Mouse (Mus musculus): ENCODE measurements around the gene Zfp865.
A peak's percentile ranks its signal among the peaks of the same experiment; 100 is the strongest.
"Not testable (repeated sequence)": the region's sequence is repeated elsewhere in the genome, so short reads cannot be mapped to it uniquely, and the experiment has no call there.

The Zfp865 gene

GRCm38 (mm10) chr7:5020000-5020681 lies at the start of gene Zfp865, which contains the start of gene Ccdc106:
TSS of gene Zfp865 (plus strand) at chr7:5020376.
TSS of gene Ccdc106 (plus strand) at chr7:5020553.
- peak; percentile 97 for DNase-seq (ENCODE audit: low read depth, low spot score)

GRCm38 (mm10) chr7:4971068-4971467 lies 49.1 kb upstream of the Zfp865 start, which contains the start of gene Sbk3:
TSS of gene Sbk3 (minus strand) at chr7:4971168.
- DNase-seq (ENCODE audit: low read depth, low spot score), result no peak

- DNase-seq (ENCODE audit: low read depth, low spot score), result no peak
These were observed 48.5 kb upstream of the Zfp865 start for GRCm38 (mm10) chr7:4971710-4972109.

GRCm38 (mm10) chr7:4972321-4973047 lies 47.7 kb upstream of the Zfp865 start:
- no peak for DNase-seq (ENCODE audit: low read depth, low spot score)

GRCm38 (mm10) chr7:4975455-4975854 lies 44.7 kb upstream of the Zfp865 start:
- no peak for DNase-seq (ENCODE audit: low read depth, low spot score)

- no peak for DNase-seq (ENCODE audit: low read depth, low spot score)
These were observed 43.3 kb upstream of the Zfp865 start for GRCm38 (mm10) chr7:4976832-4977231.

GRCm38 (mm10) chr7:4988250-4988649 lies 31.9 kb upstream of the Zfp865 start:
- no peak for DNase-seq (ENCODE audit: low read depth, low spot score)

- DNase-seq (ENCODE audit: low read depth, low spot score), result no peak
These were observed 26.7 kb upstream of the Zfp865 start for GRCm38 (mm10) chr7:4993347-4993998.

- no peak for DNase-seq (ENCODE audit: low read depth, low spot score)
These were observed 26.0 kb upstream of the Zfp865 start for GRCm38 (mm10) chr7:4993999-4994788.

GRCm38 (mm10) chr7:4995268-4996002 lies 24.7 kb upstream of the Zfp865 start:
- DNase-seq (ENCODE audit: low read depth, low spot score), result no peak

- peak; percentile 79 for DNase-seq (ENCODE audit: low read depth, low spot score)
These were observed 23.9 kb upstream of the Zfp865 start, which contains the start of gene Zfp579 for GRCm38 (mm10) chr7:4996003-4996895. TSS of gene Zfp579 (minus strand) at chr7:4996158.

- DNase-seq (ENCODE audit: low read depth, low spot score), result no peak
These were observed 23.2 kb upstream of the Zfp865 start for GRCm38 (mm10) chr7:4996934-4997333.

- DNase-seq (ENCODE audit: low read depth, low spot score), result no peak
These were observed 20.3 kb upstream of the Zfp865 start for GRCm38 (mm10) chr7:4999876-5000275.

- DNase-seq (ENCODE audit: low read depth, low spot score), result not testable (repeated sequence)
These were observed 17.3 kb upstream of the Zfp865 start for GRCm38 (mm10) chr7:5002876-5003275.

- DNase-seq (ENCODE audit: low read depth, low spot score), result no peak
These were observed 11.9 kb upstream of the Zfp865 start for GRCm38 (mm10) chr7:5008229-5008628.

- no peak for DNase-seq (ENCODE audit: low read depth, low spot score)
These were observed 7.3 kb upstream of the Zfp865 start for GRCm38 (mm10) chr7:5012681-5013513.

GRCm38 (mm10) chr7:5014251-5015117 lies 5.7 kb upstream of the Zfp865 start, which contains the start of the genes Zfp524 and Fiz1:
TSS of gene Zfp524 (plus strand) at chr7:5014415.
TSS of gene Fiz1 (minus strand) at chr7:5014697.
- peak; percentile 98 for DNase-seq (ENCODE audit: low read depth, low spot score)
